Mouse (Mus musculus) thymus, postnatal 36 days (tissue): ENCODE results near the gene 1700013H16Rik.
"Not testable (repeated sequence)": the region's sequence is repeated elsewhere in the genome, so short reads cannot be mapped to it uniquely, and the experiment has no call there.

ENCODE experiments used
- DNase-seq, 2 experiments: peaks; one replicate each; pipeline ENCODE4 v3.0.0; 2022; ENCODE audit warnings: mixed read lengths in 2 of 2

The 1700013H16Rik gene

GRCm38 (mm10) chrX:53757736-53758135, at the start of gene 1700013H16Rik:
Gene 1700013H16Rik (minus strand): TSS chrX:53757831.
- DNase-seq: no peak

DNA sequence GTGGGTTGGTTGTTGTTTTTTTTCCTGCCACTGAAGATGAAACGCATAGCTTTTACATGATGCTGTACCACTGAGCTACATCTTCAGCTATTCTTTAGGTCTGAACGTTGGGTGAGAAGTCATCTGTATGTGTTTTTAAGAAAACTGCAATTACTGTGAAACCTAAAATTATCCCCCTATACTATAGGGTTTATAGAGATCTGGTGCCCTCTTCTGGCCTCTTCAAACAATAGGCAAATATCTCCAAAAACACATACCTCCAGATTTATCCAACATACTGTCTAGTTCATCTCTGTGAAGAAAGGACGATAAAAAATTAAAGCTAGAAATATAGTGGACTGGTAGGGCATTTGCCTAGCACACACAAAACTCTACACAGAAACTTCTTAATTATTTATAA, 41.4 kb upstream of the 1700013H16Rik start:
- DNase-seq: no peak

DNA sequence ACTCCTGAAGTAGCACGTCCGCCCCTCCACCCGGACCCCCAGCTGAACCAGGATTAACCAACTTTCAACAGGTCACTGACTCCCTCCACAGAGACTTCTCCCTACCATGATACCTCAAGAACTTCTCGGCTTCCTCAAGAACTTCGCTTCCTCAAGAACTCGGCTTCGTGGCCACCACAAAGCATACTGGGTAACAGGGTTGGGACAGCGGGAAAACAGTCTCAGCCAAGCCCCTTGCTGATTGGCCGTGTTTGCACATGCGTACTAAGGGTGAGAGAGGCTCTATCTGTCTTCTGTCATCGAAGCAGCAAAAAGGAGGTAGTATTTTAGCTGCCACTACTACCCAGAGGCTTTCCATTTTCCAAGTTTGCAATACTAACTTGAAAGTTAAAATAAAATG, 39.9 kb upstream of the 1700013H16Rik start, which contains the start of gene Xlr:
Xlr (minus strand) TSS at position 188 of the 400 bp plus-strand sequence.
- DNase-seq: not testable (repeated sequence)

DNA sequence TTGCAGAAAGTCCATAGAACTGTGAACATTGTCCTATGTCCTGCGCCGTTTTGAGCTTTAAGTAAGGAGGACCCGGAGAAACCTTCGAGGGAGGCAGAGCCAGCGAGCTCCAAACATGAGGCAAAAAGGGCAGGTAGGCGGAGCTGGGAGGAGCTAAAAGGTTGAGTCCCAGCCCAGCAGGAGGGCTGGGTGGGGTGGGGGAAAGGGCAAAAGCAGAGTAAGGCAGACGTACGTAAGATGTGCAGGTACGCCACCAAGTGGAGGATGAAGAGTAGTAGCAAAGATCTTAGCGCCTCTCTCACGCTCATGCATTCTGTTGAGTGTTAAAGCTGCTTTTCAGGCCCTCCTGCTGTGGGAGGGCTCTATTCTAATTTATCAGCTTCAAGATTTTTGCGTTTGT, 18.6 kb upstream of the 1700013H16Rik start, which contains the start of gene Zfp36l3:
Zfp36l3 (minus strand) TSS at position 119 of the 400 bp plus-strand sequence.
- no peak for DNase-seq

DNA sequence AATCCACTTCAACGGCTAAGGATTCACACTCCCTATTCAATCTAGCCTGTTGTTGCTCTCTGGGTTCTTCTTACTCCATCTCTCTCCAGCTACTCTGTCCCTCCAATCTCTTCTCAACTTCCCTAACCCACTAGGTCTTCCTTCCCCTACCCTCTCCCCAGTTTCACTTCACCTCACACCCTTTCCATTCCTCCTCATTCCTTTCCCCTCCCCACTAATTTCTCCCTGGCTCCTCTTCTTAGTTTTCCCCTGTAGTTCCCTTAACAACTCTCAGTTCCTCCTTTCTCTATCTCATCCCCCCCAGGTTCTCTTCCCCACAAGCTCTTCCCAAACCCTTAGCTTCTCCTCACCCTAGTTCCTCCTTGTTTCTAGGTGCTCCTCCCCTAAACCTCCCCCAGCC, 4.8 kb downstream of the 1700013H16Rik start:
- DNase-seq: no peak

GRCm38 (mm10) chrX:53728967-53729366, 28.7 kb downstream of the 1700013H16Rik start:
- no peak for DNase-seq

- DNase-seq: no peak
Measured at GRCm38 (mm10) chrX:53724596-53724995, 33.0 kb downstream of the 1700013H16Rik start, which contains the start of gene 4930502E18Rik. Gene 4930502E18Rik (plus strand): TSS chrX:53724826.

DNA sequence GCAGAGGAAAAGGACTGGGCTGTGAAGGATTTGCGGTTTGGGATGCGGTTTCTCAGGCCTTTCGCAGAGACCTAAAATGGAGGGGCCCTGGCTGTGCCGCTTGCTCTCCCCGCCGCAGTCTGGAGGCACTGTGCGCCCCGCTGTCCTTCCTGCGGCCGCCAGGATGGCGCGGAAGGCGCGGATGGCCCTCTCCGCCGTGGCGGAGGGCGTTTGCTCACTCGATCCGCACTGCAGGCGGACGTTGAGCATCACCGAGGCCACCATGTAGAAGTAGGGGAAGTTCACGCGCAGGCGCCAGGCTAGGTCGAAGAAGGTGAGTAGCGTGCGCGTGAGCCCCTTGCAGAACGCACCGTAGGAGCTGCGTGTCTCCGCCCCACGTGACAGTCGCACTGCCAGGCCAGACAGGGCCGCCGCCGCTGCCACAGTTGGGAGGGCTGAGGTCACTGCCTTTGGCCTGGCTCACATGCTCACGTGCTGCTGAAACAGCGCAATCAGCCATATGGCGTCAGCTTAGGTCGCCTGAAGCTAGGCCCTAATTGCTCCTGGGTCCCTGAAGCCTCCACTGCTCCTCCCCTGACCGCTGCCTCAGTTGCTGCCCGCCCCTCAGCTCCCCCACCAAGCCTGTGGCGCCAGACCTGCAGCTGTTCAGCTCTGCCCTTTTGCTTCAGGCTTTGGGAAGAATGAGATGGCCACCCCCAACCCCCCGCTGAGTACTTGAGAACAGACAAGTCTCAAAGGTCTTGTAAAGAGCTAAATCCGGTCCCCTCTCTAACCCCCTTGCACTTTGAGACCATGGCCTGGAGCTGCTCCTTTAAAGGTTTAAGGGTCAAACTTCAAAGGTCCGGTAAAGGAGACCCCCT, 41.1 kb downstream of the 1700013H16Rik start:
- no peak for DNase-seq

DNA sequence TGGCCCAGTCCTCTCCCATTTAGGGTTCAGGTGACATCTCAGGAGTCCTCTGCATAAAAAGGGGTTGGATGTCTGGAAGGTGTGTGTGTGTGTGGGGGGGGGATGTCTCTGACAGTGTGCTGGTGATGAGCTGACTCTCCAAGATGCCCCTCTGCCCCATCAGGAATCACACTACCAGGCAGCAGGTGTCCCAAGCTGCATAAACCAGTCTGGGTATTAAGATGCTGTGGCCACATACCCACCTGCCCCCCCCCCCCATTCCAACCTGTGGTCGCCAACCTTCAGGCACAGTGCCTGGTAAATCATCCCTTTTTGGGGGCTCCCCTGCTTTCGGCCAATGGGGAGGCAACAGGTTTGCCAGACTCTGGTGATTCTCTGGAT, 41.7 kb downstream of the 1700013H16Rik start:
- no peak for DNase-seq

DNA sequence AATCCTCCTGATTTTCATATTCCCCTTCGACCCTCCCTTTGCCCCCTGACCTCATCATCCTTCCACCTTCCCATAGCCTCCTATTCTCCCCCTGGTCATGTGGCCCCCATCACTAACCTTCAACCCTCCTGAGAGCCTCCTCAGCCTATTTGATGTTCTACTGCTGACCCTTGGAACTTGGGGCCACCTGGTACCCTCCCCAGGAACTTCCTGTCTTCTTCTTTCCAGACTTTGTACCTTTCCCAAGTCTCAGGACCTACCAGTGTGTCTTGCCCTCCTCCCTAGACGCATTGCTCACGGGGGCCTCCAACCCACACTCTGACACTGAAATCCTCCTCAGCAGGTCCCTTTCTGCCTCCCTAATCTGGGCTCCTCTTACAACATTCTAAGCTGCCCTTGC, 55.0 kb downstream of the 1700013H16Rik start:
- DNase-seq: no peak

- DNase-seq: no peak
Measured at GRCm38 (mm10) chrX:53699225-53699624, 58.4 kb downstream of the 1700013H16Rik start.

DNA sequence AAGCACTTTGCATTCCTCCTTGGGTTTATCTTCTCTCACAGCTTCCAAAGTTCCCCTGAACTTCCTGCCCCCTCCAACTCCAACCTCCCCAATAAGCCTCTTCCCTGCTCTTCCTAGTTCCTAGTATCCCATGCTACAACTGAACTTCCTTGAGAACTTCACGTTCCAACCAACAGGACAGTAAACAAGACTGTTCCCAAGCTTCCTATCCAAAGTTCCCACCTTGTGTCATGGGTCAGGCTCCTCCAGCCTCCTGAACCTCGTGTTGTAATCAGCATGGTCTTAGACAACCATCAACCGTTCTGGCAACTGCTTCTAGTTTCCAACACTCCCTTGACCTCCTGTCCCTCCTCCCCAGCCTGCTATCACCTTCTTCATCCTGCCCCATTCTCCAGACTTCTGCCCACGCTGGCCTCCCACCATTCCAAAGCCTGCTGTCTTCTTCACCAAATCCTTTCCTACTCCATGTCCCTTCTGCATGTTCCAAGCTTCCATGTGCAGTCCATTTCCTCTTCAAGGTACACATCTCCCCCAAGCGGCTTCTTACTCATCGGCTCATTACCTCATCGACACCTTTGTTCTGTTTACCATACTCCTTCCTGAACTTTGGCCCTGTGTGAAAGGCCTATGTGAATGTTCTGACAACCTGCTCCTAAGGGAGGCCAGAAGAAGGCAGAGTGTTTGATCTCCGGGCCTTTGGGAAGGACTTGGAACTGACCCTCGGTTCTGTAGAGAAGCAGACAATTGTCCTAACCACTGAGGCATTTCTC, 63.4 kb downstream of the 1700013H16Rik start:
- no peak for DNase-seq

GRCm38 (mm10) chrX:53693141-53693540, 64.5 kb downstream of the 1700013H16Rik start:
- no peak for DNase-seq
